Mouse (Mus musculus) lung, postnatal 0 days (tissue): ENCODE data around the gene Stap2. TPM values are rescaled to one million over a fixed set of nuclear protein-coding genes. Genes with fewer than 3 reads are reported as not detected.

Experiments
- ATAC-seq: fragments of 200-750 bp; cut with Nextera tagmentation; 2 replicates; pipeline ENCODE4 v1.8.0; 2017; ENCODE audit warnings: moderate library complexity
- DNase-seq: peaks from one replicate; pipeline ENCODE4 v3.0.0-alpha.2; 2016; ENCODE audit warnings: low spot score
- H3K27ac ChIP-seq: fragments of 300-500 bp; sonication (generic); 2 replicates; pipeline ENCODE4 v1.5.1; 2014; ENCODE audit warnings: antibody characterized with exemption, mild to moderate bottlenecking, low read length, mixed read lengths
- H3K27me3 ChIP-seq: fragments of 300-500 bp; sonication (generic); replicated peaks from 2 replicates; pipeline ENCODE4 v1.6.1; 2014; ENCODE audit warnings: low read length, mixed read lengths; ENCODE audit not compliant: insufficient read depth
- H3K36me3 ChIP-seq: fragments of 300-500 bp; sonication (generic); 2 replicates; pipeline ENCODE4 v1.6.1; 2014; ENCODE audit warnings: low read length, mixed read lengths; ENCODE audit not compliant: insufficient read depth
- H3K4me1 ChIP-seq: fragments of 300-500 bp; sonication (generic); 2 replicates; pipeline ENCODE4 v1.6.1; 2014; ENCODE audit warnings: antibody characterized with exemption, low read depth, low read length, mixed read lengths; ENCODE audit not compliant: insufficient read depth
- H3K4me2 ChIP-seq: fragments of 300-500 bp; sonication (generic); replicated peaks from 2 replicates; pipeline ENCODE4 v1.6.1; 2014; ENCODE audit warnings: low read depth, mild to moderate bottlenecking, low read length, moderate library complexity, mixed read lengths
- H3K4me3 ChIP-seq: fragments of 300-500 bp; sonication (generic); 2 replicates; pipeline ENCODE4 v1.5.1; 2014; ENCODE audit warnings: low read depth, low read length
- H3K9ac ChIP-seq: fragments of 300-500 bp; sonication (generic); replicated peaks from 2 replicates; pipeline ENCODE4 v1.6.1; 2014; ENCODE audit warnings: low read depth, mild to moderate bottlenecking
- H3K9me3 ChIP-seq: fragments of 300-500 bp; sonication (generic); 2 replicates; pipeline ENCODE4 v1.6.1; 2016; ENCODE audit warnings: low read length, mixed read lengths
- CTCF ChIP-seq: IDR thresholded peaks from 2 replicates; pipeline ENCODE4 v1.5.1; 2016; ENCODE audit warnings: antibody characterized with exemption, mild to moderate bottlenecking
- EP300 ChIP-seq: IDR thresholded peaks from 2 replicates; pipeline ENCODE4 v1.6.1; 2016; ENCODE audit warnings: antibody characterized with exemption, mild to moderate bottlenecking, control low read depth
- WGBS: fragments of 180-500 bp; shearing (Covaris S2); extraction: QIAGEN DNeasy Blood & Tissue Kit; methylation state at CpG from one replicate; pipeline ENCODE4 v1.1.7; 2014; 5-methylcytosine and 5-hydroxymethylcytosine counted together
- polyA plus RNA-seq: library from polyadenylated mRNA; unstranded; fragments of >200 nt; fragmentation: Nextera tagmentation; extraction: Ambion mirVana; gene quantifications from 2 replicates; pipeline ENCODE4 v1.2.1, GENCODE M21; 2015

Gene Stap2
- polyA plus RNA-seq, 1 experiment from 2014 or later, result 49.1 TPM

- Histone ChIP-seq H3K27me3 (no peaks in the 10 kb centered on the region), H3K4me1 (peaks cover 14% of the 10 kb centered on the region; the same call in 1 of the 2 replicates), H3K36me3 (no peaks in the 10 kb centered on the region), H3K27ac (no peak overlapping the region), H3K4me3 (no peak overlapping the region), H3K9me3 (no peaks in the 10 kb centered on the region), H3K9ac (no peak overlapping the region), H3K4me2 (no peak overlapping the region)
- TF ChIP-seq CTCF (no peak), EP300 (no peak)
- ATAC-seq (no peak), DNase-seq (no peak)
- 66% methylated on average over 7 of the region's 7 CpGs for WGBS
Observed at GRCm38 (mm10) chr17:56032831-56033230, 27.4 kb upstream of the Stap2 start.

GRCm38 (mm10) chr17:56032127-56032733, 26.8 kb upstream of the Stap2 start:
- Histone ChIP-seq H3K4me2 (no peak overlapping the region), H3K9me3 (no peaks in the 10 kb centered on the region), H3K4me1 (peaks cover 14% of the 10 kb centered on the region; the same call in 1 of the 2 replicates), H3K27ac (no peak overlapping the region), H3K27me3 (no peaks in the 10 kb centered on the region), H3K4me3 (no peak overlapping the region), H3K9ac (no peak overlapping the region), H3K36me3 (no peaks in the 10 kb centered on the region)
- no peak for DNase-seq
- no peak for TF ChIP-seq CTCF
- TF ChIP-seq EP300, result no peak
- no peak for ATAC-seq
- WGBS, result 68% methylated on average over 6 of the region's 6 CpGs

GRCm38 (mm10) chr17:56031431-56031830, 26.0 kb upstream of the Stap2 start:
- 92% methylated on average over 7 of the region's 7 CpGs for WGBS
- DNase-seq (no peak), ATAC-seq (no peak)
- no peaks in the 10 kb centered on the region for H3K36me3 ChIP-seq
- TF ChIP-seq CTCF (no peak), EP300 (no peak)
- H3K27ac ChIP-seq, result no peak overlapping the region
- peaks cover 11% of the 10 kb centered on the region; the same call in 1 of the 2 replicates for H3K4me1 ChIP-seq
- no peak overlapping the region for H3K4me3 ChIP-seq
- H3K4me2 ChIP-seq, result no peak overlapping the region
- H3K9me3 ChIP-seq, result no peaks in the 10 kb centered on the region
- no peaks in the 10 kb centered on the region for H3K27me3 ChIP-seq
- H3K9ac ChIP-seq, result no peak overlapping the region

GRCm38 (mm10) chr17:56030919-56031318, 25.5 kb upstream of the Stap2 start:
- H3K4me1 ChIP-seq, result peaks cover 11% of the 10 kb centered on the region; the same call in 1 of the 2 replicates
- ATAC-seq (peak; percentile 34), DNase-seq (peak; percentile 43)
- TF ChIP-seq CTCF (peak; percentile 36), EP300 (no peak)
- H3K36me3 ChIP-seq, result no peaks in the 10 kb centered on the region
- H3K4me2 ChIP-seq, result no peak overlapping the region
- H3K9me3 ChIP-seq, result no peaks in the 10 kb centered on the region
- WGBS, result 39% methylated on average over 5 of the region's 5 CpGs
- no peak overlapping the region for H3K4me3 ChIP-seq
- H3K9ac ChIP-seq, result no peak overlapping the region
- H3K27me3 ChIP-seq, result no peaks in the 10 kb centered on the region
- no peak overlapping the region for H3K27ac ChIP-seq

GRCm38 (mm10) chr17:56030238-56030870, 25.0 kb upstream of the Stap2 start:
- Histone ChIP-seq H3K27ac (no peak overlapping the region), H3K4me3 (no peak overlapping the region), H3K4me2 (no peak overlapping the region), H3K27me3 (no peaks in the 10 kb centered on the region), H3K9ac (no peak overlapping the region), H3K36me3 (no peaks in the 10 kb centered on the region), H3K4me1 (peaks cover 7% of the 10 kb centered on the region; the same call in 1 of the 2 replicates), H3K9me3 (no peaks in the 10 kb centered on the region)
- no peak for ATAC-seq
- WGBS, result 87% methylated on average over 9 of the region's 9 CpGs
- no peak for DNase-seq
- TF ChIP-seq CTCF, result no peak
- TF ChIP-seq EP300, result no peak

GRCm38 (mm10) chr17:56027801-56028441, 22.5 kb upstream of the Stap2 start:
- DNase-seq, result no peak
- no peak for TF ChIP-seq EP300
- TF ChIP-seq CTCF, result no peak
- H3K9ac ChIP-seq, result no peak overlapping the region
- H3K27ac ChIP-seq, result no peak overlapping the region
- no peaks in the 10 kb centered on the region for H3K27me3 ChIP-seq
- H3K4me2 ChIP-seq, result no peak overlapping the region
- 86% methylated on average over 5 of the region's 5 CpGs for WGBS
- H3K4me3 ChIP-seq, result no peak overlapping the region
- H3K9me3 ChIP-seq, result no peaks in the 10 kb centered on the region
- H3K36me3 ChIP-seq, result no peaks in the 10 kb centered on the region
- ATAC-seq, result no peak
- no peaks in the 10 kb centered on the region for H3K4me1 ChIP-seq
